Mouse (Mus musculus) MEL (cell line): ENCODE results near the gene Gtf2ird1. TPM values are rescaled to one million over a fixed set of nuclear protein-coding genes. Genes with fewer than 3 reads are reported as not detected.

ENCODE experiments used
- DNase-seq: peaks from one replicate; pipeline ENCODE4 v3.0.0; 2011; ENCODE audit warnings: low read depth, low spot score
- H3K27ac ChIP-seq: 2 replicates; pipeline ENCODE4 v1.5.1; 2012; ENCODE audit warnings: low read depth, mild to moderate bottlenecking, control low read depth, low read length, moderate library complexity; ENCODE audit not compliant: control insufficient read depth
- H3K27me3 ChIP-seq, 2 experiments: fragments of 150-350 bp in 1 of 2; sonication (generic) in 1 of 2; 2 replicates each; pipeline ENCODE4 v1.6.1; 2012; ENCODE audit warnings: low read length in 2 of 2, mild to moderate bottlenecking in 2 of 2, improper control_type of control experiment in 1 of 2, moderate library complexity in 1 of 2; ENCODE audit not compliant: insufficient read depth in 2 of 2, control insufficient read depth in 1 of 2
- H3K36me3 ChIP-seq, 2 experiments: 2 replicates each; pipeline ENCODE4 v1.6.1; 2012 to 2014; ENCODE audit warnings: low read length in 2 of 2, improper control_type of control experiment in 1 of 2, inconsistent platforms in 1 of 2, mild to moderate bottlenecking in 1 of 2; ENCODE audit not compliant: insufficient read depth in 2 of 2, control insufficient read depth in 1 of 2
- H3K4me1 ChIP-seq, 2 experiments: fragments of 150-350 bp in 1 of 2; sonication (generic) in 1 of 2; 2 replicates each; pipeline ENCODE4 v1.6.1; 2012; ENCODE audit warnings: low read length in 2 of 2, improper control_type of control experiment in 1 of 2, mild to moderate bottlenecking in 1 of 2; ENCODE audit not compliant: insufficient read depth in 2 of 2, control insufficient read depth in 1 of 2
- H3K4me3 ChIP-seq, 2 experiments: fragments of 150-350 bp in 1 of 2; sonication (generic) in 1 of 2; 2 replicates each; pipeline ENCODE4 v1.5.1; 2012; ENCODE audit warnings: low read depth in 2 of 2, low read length in 2 of 2, mild to moderate bottlenecking in 2 of 2, moderate library complexity in 2 of 2, control low read depth in 1 of 2, improper control_type of control experiment in 1 of 2; ENCODE audit not compliant: control insufficient read depth in 1 of 2, insufficient read depth in 1 of 2
- H3K79me2 ChIP-seq: 2 replicates; pipeline ENCODE4 v1.6.1; 2012; ENCODE audit warnings: mild to moderate bottlenecking, low read length, moderate library complexity; ENCODE audit not compliant: control insufficient read depth, poor library complexity, insufficient read depth
- H3K9ac ChIP-seq: 2 replicates; pipeline ENCODE4 v1.6.1; 2012; ENCODE audit warnings: low read depth, mild to moderate bottlenecking, control low read depth, low read length, moderate library complexity; ENCODE audit not compliant: control insufficient read depth, poor library complexity, severe bottlenecking
- H3K9me3 ChIP-seq: fragments of 150-350 bp; sonication (generic); replicated peaks from 2 replicates; pipeline ENCODE4 v1.6.1; 2012; ENCODE audit warnings: mild to moderate bottlenecking, low read length, improper control_type of control experiment, moderate library complexity; ENCODE audit not compliant: insufficient read depth
- BHLHE40 ChIP-seq: IDR thresholded peaks from 2 replicates; pipeline ENCODE4 v1.6.1; 2012; ENCODE audit warnings: low read depth, mild to moderate bottlenecking, inconsistent platforms, low read length, improper control_type of control experiment, borderline replicate concordance
- CTCF ChIP-seq, 3 experiments: IDR thresholded peaks in 2 of 3; conservative IDR thresholded peaks in 1 of 3; 2 replicates each; pipeline ENCODE4 v1.5.1; 2011 to 2012; ENCODE audit warnings: low read length in 3 of 3, low read depth in 2 of 3, mild to moderate bottlenecking in 2 of 3, improper control_type of control experiment in 1 of 3, inconsistent platforms in 1 of 3, mixed read lengths in 1 of 3, moderate library complexity in 1 of 3; ENCODE audit not compliant: control insufficient read depth in 1 of 3, insufficient read depth in 1 of 3, poor library complexity in 1 of 3, severe bottlenecking in 1 of 3
- E2F4 ChIP-seq: IDR thresholded peaks from 2 replicates; pipeline ENCODE4 v1.6.1; 2011; ENCODE audit warnings: low read depth, low read length, improper control_type of control experiment, borderline replicate concordance
- ELF1 ChIP-seq: IDR thresholded peaks from 2 replicates; pipeline ENCODE4 v1.6.1; 2014; ENCODE audit warnings: low read depth, mild to moderate bottlenecking, inconsistent platforms, low read length, improper control_type of control experiment, moderate library complexity
- ETS1 ChIP-seq: IDR thresholded peaks from 2 replicates; pipeline ENCODE4 v1.6.1; 2012; ENCODE audit warnings: low read depth, mild to moderate bottlenecking, inconsistent platforms, low read length, improper control_type of control experiment, moderate library complexity
- GABPA ChIP-seq: IDR thresholded peaks from 2 replicates; pipeline ENCODE4 v1.6.1; 2012; ENCODE audit warnings: low read depth, mild to moderate bottlenecking, inconsistent platforms, low read length, improper control_type of control experiment, moderate library complexity
- GATA1 ChIP-seq: IDR thresholded peaks from 2 replicates; pipeline ENCODE4 v1.6.1; 2011; ENCODE audit warnings: low read depth, low read length, improper control_type of control experiment
- HCFC1 ChIP-seq: IDR thresholded peaks from 2 replicates; pipeline ENCODE4 v1.6.1; 2012; ENCODE audit warnings: low read depth, mild to moderate bottlenecking, inconsistent platforms, low read length, improper control_type of control experiment, moderate library complexity
- KAT2A ChIP-seq: conservative IDR thresholded peaks from 2 replicates; pipeline ENCODE4 v1.6.1; 2012; ENCODE audit warnings: low read depth, low read length, improper control_type of control experiment, inconsistent platforms
- MAX ChIP-seq: IDR thresholded peaks from 2 replicates; pipeline ENCODE4 v1.6.1; 2011; ENCODE audit warnings: low read length, improper control_type of control experiment
- MEF2A ChIP-seq: IDR thresholded peaks from 2 replicates; pipeline ENCODE4 v1.6.1; 2014; ENCODE audit warnings: low read depth, mild to moderate bottlenecking, inconsistent platforms, low read length, improper control_type of control experiment; ENCODE audit not compliant: poor library complexity, insufficient replicate concordance, severe bottlenecking; ENCODE audit errors: extremely low read depth
- MYB ChIP-seq: IDR thresholded peaks from 2 replicates; pipeline ENCODE4 v1.6.1; 2011; ENCODE audit warnings: mild to moderate bottlenecking, low read depth, low read length, improper control_type of control experiment
- MYC ChIP-seq: IDR thresholded peaks from 2 replicates; pipeline ENCODE4 v1.6.1; 2011; ENCODE audit warnings: low read depth, mild to moderate bottlenecking, low read length, improper control_type of control experiment, moderate library complexity
- NELFE ChIP-seq: IDR thresholded peaks from 2 replicates; pipeline ENCODE4 v1.6.1; 2011; ENCODE audit warnings: low read depth, low read length, improper control_type of control experiment
- NRF1 ChIP-seq: IDR thresholded peaks from 2 replicates; pipeline ENCODE4 v1.6.1; 2014; ENCODE audit warnings: low read depth, mild to moderate bottlenecking, inconsistent platforms, low read length, improper control_type of control experiment, moderate library complexity; ENCODE audit not compliant: poor library complexity, insufficient read depth, severe bottlenecking
- POLR2AphosphoS5 ChIP-seq: IDR thresholded peaks from 2 replicates; pipeline ENCODE4 v1.6.1; 2012; ENCODE audit warnings: low read depth, borderline replicate concordance, mild to moderate bottlenecking, inconsistent platforms, low read length, moderate library complexity, mixed read lengths
- RAD21 ChIP-seq: IDR thresholded peaks from 2 replicates; pipeline ENCODE4 v1.6.1; 2011; ENCODE audit warnings: mild to moderate bottlenecking, low read depth, low read length, improper control_type of control experiment
- SIN3A ChIP-seq: IDR thresholded peaks from 2 replicates; pipeline ENCODE4 v1.6.1; 2012; ENCODE audit warnings: low read length, improper control_type of control experiment, inconsistent platforms
- SMC3 ChIP-seq: IDR thresholded peaks from 2 replicates; pipeline ENCODE4 v1.6.1; 2011; ENCODE audit warnings: low read depth, low read length, improper control_type of control experiment
- TCF12 ChIP-seq: IDR thresholded peaks from 2 replicates; pipeline ENCODE4 v1.6.1; 2014; ENCODE audit warnings: low read depth, mild to moderate bottlenecking, inconsistent platforms, low read length, improper control_type of control experiment, moderate library complexity
- UBTF ChIP-seq: IDR thresholded peaks from 2 replicates; pipeline ENCODE4 v1.6.1; 2012; ENCODE audit warnings: low read depth, mild to moderate bottlenecking, inconsistent platforms, low read length, improper control_type of control experiment, moderate library complexity, borderline replicate concordance; ENCODE audit not compliant: insufficient read depth
- USF1 ChIP-seq: IDR thresholded peaks from 2 replicates; pipeline ENCODE4 v1.6.1; 2014; ENCODE audit warnings: low read depth, mild to moderate bottlenecking, inconsistent platforms, low read length, improper control_type of control experiment, moderate library complexity
- USF2 ChIP-seq, 2 experiments: IDR thresholded peaks; 2 replicates each; pipeline ENCODE4 v1.6.1; 2011 to 2012; ENCODE audit warnings: improper control_type of control experiment in 2 of 2, low read length in 2 of 2, borderline replicate concordance in 1 of 2, inconsistent platforms in 1 of 2, low read depth in 1 of 2, mild to moderate bottlenecking in 1 of 2; ENCODE audit not compliant: insufficient read depth in 1 of 2
- ZC3H11A ChIP-seq: IDR thresholded peaks from 2 replicates; pipeline ENCODE4 v1.6.1; 2012; ENCODE audit warnings: low read depth, mild to moderate bottlenecking, inconsistent platforms, low read length, improper control_type of control experiment
- ZKSCAN1 ChIP-seq: IDR thresholded peaks from 2 replicates; pipeline ENCODE4 v1.6.1; 2012; ENCODE audit warnings: low read depth, mild to moderate bottlenecking, inconsistent platforms, low read length, improper control_type of control experiment, moderate library complexity
- ZMIZ1 ChIP-seq: IDR thresholded peaks from 2 replicates; pipeline ENCODE4 v1.6.1; 2012; ENCODE audit warnings: low read depth, mild to moderate bottlenecking, inconsistent platforms, low read length, improper control_type of control experiment, moderate library complexity
- polyA plus RNA-seq, 2 experiments: library from polyadenylated mRNA; stranded (reverse) in 1 of 2; unstranded in 1 of 2; fragments of >175 nt in 1 of 2; fragments of >200 nt in 1 of 2; gene quantifications; 2 replicates each; pipeline versions ENCODE4 v1.2.1 to v1.2.4; 2012; ENCODE audit warnings: low replicate concordance in 2 of 2, low read depth in 1 of 2; ENCODE audit not compliant: insufficient read length in 2 of 2, insufficient read depth in 1 of 2, missing spikeins in 1 of 2
- total RNA-seq: library from RNA; depleted of rRNA; stranded (reverse); fragments of 300-350 nt; gene quantifications from 2 replicates; pipeline ENCODE4 v1.2.3, GENCODE M21; 2012

Gtf2ird1 gene
- total and polyA plus RNA-seq, 3 experiments: 15.2 to 54.7 TPM; not detected in 1

DNA sequence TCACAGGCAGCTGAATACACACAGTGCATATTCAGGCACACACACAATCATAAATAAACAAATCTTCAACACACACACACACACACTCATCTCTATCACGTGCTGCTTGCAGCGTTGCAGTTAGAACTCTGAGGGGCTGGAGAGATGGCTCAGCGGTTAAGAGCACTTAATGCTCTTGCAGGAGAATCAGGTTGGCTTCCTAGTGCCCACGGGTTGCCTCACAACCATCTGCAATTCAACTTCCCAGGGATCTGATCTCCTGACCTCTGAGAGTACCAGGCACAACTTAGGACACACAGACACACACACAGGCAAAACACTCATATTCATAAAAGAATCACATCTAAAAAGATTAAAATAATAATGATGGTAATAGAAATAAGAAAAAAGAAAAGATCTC lies 39.3 kb upstream of the Gtf2ird1 start:
- H3K9ac ChIP-seq: no peak overlapping the region
- no peak overlapping the region for H3K27ac ChIP-seq
- TF ChIP-seq UBTF: no peak
- TF ChIP-seq NRF1: no peak
- no peak for TF ChIP-seq E2F4
- no peak for TF ChIP-seq ELF1
- TF ChIP-seq MYB: no peak
- TF ChIP-seq MEF2A: no peak
- no peak for TF ChIP-seq ZKSCAN1
- no peak for TF ChIP-seq ZMIZ1
- no peak for TF ChIP-seq GABPA
- TF ChIP-seq MAX: no peak
- no peak for TF ChIP-seq NELFE
- TF ChIP-seq KAT2A: no peak
- no peak for TF ChIP-seq POLR2AphosphoS5
- no peak for TF ChIP-seq ZC3H11A
- no peak for TF ChIP-seq USF1
- TF ChIP-seq ETS1: no peak
- TF ChIP-seq, all 39 proteins: peak for 0
- H3K27me3 ChIP-seq: no peaks in the 10 kb centered on the region
- H3K9me3 ChIP-seq: no peaks in the 10 kb centered on the region
- H3K4me3 ChIP-seq: no peak overlapping the region
- DNase-seq: no peak
- no peaks in the 10 kb centered on the region for H3K36me3 ChIP-seq
- no peaks in the 10 kb centered on the region for H3K4me1 ChIP-seq
- H3K79me2 ChIP-seq: no peaks in the 10 kb centered on the region

GRCm38 (mm10) chr5:134494142-134494541 lies 37.6 kb upstream of the Gtf2ird1 start:
- H3K9me3 ChIP-seq: no peaks in the 10 kb centered on the region
- H3K4me1 ChIP-seq: 0 out of 4 replicates have a peak, but pooled peaks cover 0 to 3% of the 10 kb centered on the region in 2 experiments
- peak; percentile 89 for DNase-seq
- H3K4me3 ChIP-seq: peak overlapping the region in 1 of 2 experiments; percentile 28; a peak in 2 of 4 replicates
- H3K79me2 ChIP-seq: no peaks in the 10 kb centered on the region
- peak overlapping the region; percentile 44 for H3K9ac ChIP-seq
- H3K27ac ChIP-seq: no peak overlapping the region
- no peaks in the 10 kb centered on the region for H3K27me3 ChIP-seq
- TF ChIP-seq NELFE (no peak), RAD21 (peak; percentile 98), CTCF (IDR thresholded peaks at IDR 0.05 in 2 of 3, conservative IDR thresholded peaks at IDR 0.05 in 1 of 3; ENCODE audit: control insufficient read depth in 1 of 3, insufficient read depth in 1 of 3, low read depth in 2 of 3, low read length in 3 of 3, poor library complexity in 1 of 3, severe bottlenecking in 1 of 3) (peak; percentile 96 to 99 (median 97)), USF2 (IDR thresholded peaks at IDR 0.05; ENCODE audit: borderline replicate concordance in 1 of 2, insufficient read depth in 1 of 2, low read depth in 1 of 2, low read length in 2 of 2) (no peak), SIN3A (peak; percentile 25; the same call in 1 of the 2 replicates), MYC (no peak; the same call in 1 of the 2 replicates), BHLHE40 (no peak), TCF12 (no peak), HCFC1 (no peak), SMC3 (peak; percentile 94), ZC3H11A (peak; percentile 85), GATA1 (peak; percentile 9; the same call in 1 of the 2 replicates)
- 0 out of 4 replicates have a peak, but pooled peaks cover 0 to 2% of the 10 kb centered on the region in 2 experiments for H3K36me3 ChIP-seq
